Mouse (Mus musculus) thymus, postnatal 36 days (tissue): ENCODE measurements around the gene Txnrd1.

ENCODE experiments used
- DNase-seq, 2 experiments: peaks; one replicate each; pipeline ENCODE4 v3.0.0; 2022; ENCODE audit warnings: mixed read lengths in 2 of 2

The Txnrd1 gene

DNA sequence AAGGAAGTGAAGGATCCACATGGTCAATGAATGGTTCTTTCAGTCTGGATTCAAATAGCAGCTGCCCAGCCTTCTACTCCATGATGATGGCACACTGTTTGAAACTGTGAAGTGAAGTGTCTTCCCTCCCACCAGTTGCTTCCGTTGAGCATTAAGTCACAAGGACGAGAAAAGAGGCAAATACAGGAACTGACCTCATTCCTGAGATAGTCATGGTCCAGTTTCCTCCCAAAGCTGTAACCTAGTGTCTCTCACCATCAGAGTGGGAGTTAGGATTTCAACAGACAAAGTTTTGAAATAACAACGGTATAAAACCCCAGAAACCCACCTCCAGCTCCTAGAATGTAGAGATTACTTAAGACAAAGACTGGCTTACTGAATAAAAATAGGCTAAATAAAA, 89.8 kb downstream of the Txnrd1 start:
- DNase-seq, result no peak

DNA sequence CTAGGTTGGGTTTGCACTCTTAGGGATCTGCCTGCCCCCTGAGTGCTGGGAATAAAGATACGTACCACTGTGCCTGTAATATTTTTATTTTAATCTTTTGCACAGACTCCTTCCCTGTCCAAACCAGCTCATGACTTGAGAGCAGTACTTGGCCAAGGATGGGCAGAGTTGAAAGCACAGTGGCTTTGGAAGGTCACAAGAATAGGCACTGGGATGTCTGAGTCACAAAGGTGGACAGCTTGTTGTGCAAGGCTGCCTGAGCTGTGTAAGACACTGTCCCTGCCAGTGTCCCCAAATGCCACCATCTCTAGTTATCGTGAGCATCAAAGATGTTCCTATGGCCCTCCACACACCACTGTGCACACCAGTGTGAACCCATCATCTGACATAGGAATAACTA, 91.0 kb downstream of the Txnrd1 start:
- DNase-seq, result no peak

DNA sequence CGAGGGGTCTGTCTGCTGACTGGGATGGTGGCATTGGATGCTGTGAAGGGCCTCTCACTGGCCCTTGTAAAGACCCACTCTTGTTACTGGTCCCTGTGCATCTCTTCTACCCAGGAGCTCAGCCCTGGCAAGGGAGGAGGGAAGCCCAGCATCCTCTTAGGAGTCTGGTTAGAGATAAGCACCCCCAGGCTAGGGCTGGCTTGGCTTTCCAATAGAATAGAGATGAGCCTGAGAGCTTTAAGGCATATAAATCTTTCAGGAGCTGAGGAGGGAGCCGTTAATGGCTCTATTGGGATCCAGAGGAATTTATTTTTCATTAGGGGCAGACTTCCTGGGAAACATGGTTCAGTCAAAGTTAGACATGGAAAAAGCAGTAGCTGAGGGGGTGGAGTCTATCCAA, 91.9 kb downstream of the Txnrd1 start:
- no peak for DNase-seq

GRCm38 (mm10) chr10:82935018-82935633, 101.4 kb downstream of the Txnrd1 start:
- no peak for DNase-seq

DNA sequence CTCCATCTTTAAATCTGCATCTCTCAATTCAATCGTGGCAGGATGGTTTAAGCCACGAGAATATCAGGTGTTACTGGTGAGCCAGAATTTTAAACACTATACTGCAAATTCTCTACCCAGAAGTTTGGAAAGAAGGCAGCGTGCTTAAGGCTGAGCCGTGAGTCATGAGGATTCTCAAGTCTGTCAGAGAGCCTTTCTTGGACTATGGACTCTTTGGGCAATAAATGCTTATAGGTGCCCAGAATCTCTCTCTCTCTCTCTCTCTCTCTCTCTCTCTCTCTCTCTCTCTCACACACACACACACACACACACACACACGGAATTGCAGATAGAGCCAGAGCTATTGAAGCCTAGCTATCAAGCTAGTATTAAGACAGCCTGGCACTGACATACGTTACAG, 102.0 kb downstream of the Txnrd1 start:
- no peak for DNase-seq
